Mouse (Mus musculus) heart, postnatal 4 days (tissue): ENCODE measurements around the gene Smyd3. TPM values are rescaled to one million over a fixed set of nuclear protein-coding genes. Genes with fewer than 3 reads are reported as not detected.
A peak's percentile ranks its signal among the peaks of the same experiment; 100 is the strongest.
"Not testable (repeated sequence)": the region's sequence is repeated elsewhere in the genome, so short reads cannot be mapped to it uniquely, and the experiment has no call there.

Experiments
- DNase-seq: peaks from one replicate; pipeline ENCODE4 v3.0.0; 2021
- total RNA-seq, 2 experiments: library from RNA; stranded (reverse); gene quantifications; 2 replicates each; pipeline ENCODE4 v1.2.3; 2021

Gene Smyd3
- total RNA-seq, 2 experiments from 2014 or later = 8.0 to 8.4 TPM

GRCm38 (mm10) chr1:179162752-179163151 lies 355.1 kb downstream of the Smyd3 start:
- DNase-seq = not testable (repeated sequence)

GRCm38 (mm10) chr1:179161947-179162346 lies 355.9 kb downstream of the Smyd3 start:
- DNase-seq = no peak

DNA sequence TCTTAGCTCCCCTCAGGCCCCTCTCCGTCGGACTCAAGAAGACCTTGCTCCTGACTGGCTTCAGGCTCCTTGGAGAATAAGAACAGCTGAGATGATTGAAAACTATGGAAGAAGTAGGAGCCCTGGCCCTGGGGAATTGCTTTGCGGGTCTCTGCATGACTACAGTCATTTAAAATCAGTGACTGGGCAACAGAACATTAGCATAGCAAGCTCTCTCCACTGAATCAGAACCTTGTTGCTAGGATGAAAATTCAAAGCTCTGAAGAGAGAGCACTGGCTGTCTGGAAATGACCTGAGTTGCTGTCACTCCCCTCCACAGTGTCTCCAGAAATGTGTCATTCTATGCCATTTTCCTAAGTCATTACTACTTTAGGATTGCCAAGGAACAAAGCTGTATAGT lies 357.1 kb downstream of the Smyd3 start:
- DNase-seq = no peak

DNA sequence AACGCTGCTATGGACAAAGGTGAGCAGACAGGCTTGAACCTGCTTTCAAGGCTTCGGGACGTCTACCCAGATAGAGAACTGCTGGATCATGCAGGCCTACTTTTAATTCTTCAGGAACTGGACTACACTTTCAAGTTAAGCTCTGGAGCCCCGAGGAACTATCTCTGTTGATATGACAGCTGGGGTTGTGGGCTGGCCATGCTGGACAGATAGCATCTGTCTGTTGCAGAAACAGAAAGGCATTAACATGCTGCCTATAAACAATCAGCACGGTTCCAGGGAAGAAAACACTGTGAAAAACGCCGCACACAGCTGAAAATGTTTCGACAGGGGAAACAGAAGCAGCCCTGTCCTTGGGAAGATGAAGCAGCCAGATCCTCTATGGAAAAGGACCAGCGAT lies 365.5 kb downstream of the Smyd3 start:
- no peak for DNase-seq

DNA sequence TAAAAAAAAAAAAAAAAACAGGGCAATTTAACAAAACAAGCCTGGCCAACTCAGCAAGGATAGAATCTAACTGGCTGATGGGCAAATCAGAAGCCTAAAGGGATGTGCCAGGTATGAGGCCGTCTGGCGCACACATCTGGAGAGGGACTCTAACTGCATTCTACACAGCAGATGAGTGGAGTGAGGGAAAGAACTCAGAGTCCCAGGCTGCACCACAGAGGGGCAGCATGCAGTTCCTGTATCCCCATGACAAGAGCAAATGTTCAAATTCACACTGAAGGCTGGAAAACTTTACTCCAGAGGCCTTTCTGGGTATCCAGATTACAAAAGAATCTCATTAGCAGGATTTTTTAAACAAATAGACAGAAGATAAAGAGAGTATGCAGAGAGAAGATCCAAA lies 366.6 kb downstream of the Smyd3 start:
- DNase-seq = no peak

- no peak for DNase-seq
These were observed 368.2 kb downstream of the Smyd3 start for GRCm38 (mm10) chr1:179149468-179150140.

GRCm38 (mm10) chr1:179146730-179147167 lies 371.1 kb downstream of the Smyd3 start:
- peak; percentile 9 for DNase-seq

DNA sequence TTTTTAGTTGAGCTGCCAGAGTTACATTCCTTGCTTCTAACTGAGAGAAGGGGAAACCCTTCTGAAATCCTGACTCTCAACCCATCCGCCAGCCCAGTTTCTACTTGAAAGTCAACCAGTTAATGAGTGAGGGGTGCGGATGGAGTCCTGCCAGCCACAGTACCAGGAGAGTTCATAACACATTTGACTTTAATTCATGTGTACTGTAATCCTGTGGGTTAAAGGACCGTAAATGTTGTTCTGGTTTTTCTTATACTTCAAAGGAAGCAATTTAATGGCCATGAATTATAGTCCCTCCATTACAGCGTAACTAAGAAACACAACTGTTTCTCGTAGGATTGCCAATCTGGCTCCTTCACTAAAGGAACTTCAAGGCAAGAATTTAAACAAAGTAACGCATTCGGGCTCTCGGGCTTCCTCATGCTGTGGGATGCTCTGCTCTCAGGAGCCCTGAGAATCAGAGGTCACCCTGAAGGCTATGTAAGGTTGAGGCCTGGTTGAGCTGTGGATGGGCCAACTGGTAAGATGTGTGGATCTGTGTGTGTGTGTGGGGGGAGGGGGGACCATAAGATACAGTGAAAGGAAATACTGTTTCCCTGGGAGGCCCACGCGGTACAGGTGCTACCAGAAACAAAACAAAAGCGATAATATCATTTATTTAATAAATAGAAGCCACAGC lies 374.5 kb downstream of the Smyd3 start:
- DNase-seq = no peak

DNA sequence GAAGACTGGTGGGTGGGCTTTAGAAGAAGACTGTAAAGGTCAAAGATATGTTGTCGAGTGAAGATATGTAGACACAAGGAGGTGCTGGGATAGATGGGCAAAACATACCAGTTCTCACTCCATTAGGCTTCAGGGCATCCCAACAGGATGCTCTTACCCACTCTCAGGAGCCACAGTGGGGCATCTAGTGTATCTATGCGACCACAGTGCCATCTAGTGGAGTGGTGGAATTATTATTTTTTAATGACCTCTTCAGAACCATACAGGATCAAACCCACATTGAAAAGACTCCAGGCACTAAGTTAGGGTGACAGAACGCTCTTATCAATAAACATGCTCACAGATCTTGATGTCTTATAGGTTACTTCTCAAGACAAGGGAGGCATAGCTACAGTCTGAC lies 375.7 kb downstream of the Smyd3 start:
- peak; percentile 70 for DNase-seq

- no peak for DNase-seq
These were observed 376.7 kb downstream of the Smyd3 start for GRCm38 (mm10) chr1:179141071-179141650.

- no peak for DNase-seq
These were observed 380.7 kb downstream of the Smyd3 start for GRCm38 (mm10) chr1:179137145-179137477.

GRCm38 (mm10) chr1:179136461-179137144 lies 381.2 kb downstream of the Smyd3 start:
- peak; percentile 77 for DNase-seq

GRCm38 (mm10) chr1:179129995-179130394 lies 387.8 kb downstream of the Smyd3 start:
- no peak for DNase-seq

DNA sequence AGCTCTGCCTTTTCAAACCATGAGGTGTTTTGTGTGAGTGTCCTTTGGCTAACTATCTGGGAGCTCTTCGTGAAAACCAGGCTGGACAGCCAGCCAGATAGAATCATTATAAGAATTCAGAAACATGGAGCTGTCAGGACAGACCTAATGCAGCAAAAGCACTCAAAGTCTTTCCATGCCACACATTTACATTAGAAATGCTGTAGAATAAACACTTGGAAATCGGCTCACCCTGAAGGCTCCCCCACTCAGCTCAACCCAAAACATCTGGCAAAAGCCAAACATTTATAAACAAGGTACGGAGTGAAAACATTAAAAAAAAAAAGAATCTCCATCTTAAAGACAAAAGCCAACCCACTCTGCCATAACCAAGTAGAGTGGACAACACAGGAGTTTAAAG lies 391.6 kb downstream of the Smyd3 start:
- no peak for DNase-seq

GRCm38 (mm10) chr1:179122476-179123229 lies 395.2 kb downstream of the Smyd3 start:
- DNase-seq = no peak

GRCm38 (mm10) chr1:179120217-179120966 lies 397.4 kb downstream of the Smyd3 start:
- no peak for DNase-seq

DNA sequence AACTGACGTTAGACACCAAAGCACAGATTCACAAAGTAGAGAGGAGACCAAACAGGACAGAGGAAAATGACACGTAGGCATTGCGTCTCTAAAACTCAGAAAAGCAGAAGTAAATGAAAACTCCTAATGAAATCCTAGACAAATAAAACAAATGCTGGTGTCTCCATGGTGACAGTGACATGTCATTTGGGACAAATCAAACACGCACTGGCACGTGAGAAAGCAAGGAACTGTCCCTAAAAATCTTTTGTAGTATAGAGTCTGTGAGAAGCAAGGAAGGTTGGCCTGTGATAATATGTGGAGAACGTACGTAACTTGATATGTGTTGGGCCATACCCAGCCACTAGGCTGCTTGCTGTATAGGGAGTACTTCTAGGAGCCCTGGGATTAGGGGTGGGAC lies 399.2 kb downstream of the Smyd3 start:
- DNase-seq = no peak

- no peak for DNase-seq
These were observed 400.8 kb downstream of the Smyd3 start for GRCm38 (mm10) chr1:179116729-179117663.

- DNase-seq = no peak
These were observed 402.9 kb downstream of the Smyd3 start for GRCm38 (mm10) chr1:179114833-179115495.

GRCm38 (mm10) chr1:179114385-179114784 lies 403.5 kb downstream of the Smyd3 start:
- no peak for DNase-seq
